Mouse (Mus musculus) cerebellum, adult 2 months (tissue): Measurements from ENCODE around the gene Arhgap18. TPM values are rescaled to one million over a fixed set of nuclear protein-coding genes. Genes with fewer than 3 reads are reported as not detected.

Experiments used
- DNase-seq, 2 experiments: peaks; one replicate each; pipeline ENCODE4 v3.0.0; 2021
- H3K27ac ChIP-seq: fragments of 200-500 bp; 2 replicates; pipeline ENCODE4 v1.5.1; 2012; ENCODE audit warnings: low read length, control low read depth, inconsistent platforms; ENCODE audit not compliant: insufficient read depth
- H3K27me3 ChIP-seq: fragments of 200-500 bp; 2 replicates; pipeline ENCODE4 v1.6.1; 2012; ENCODE audit warnings: inconsistent platforms, mild to moderate bottlenecking, low read length, moderate library complexity; ENCODE audit not compliant: control insufficient read depth, insufficient read depth
- H3K4me1 ChIP-seq: fragments of 200-500 bp; 2 replicates; pipeline ENCODE4 v1.6.1; 2011; ENCODE audit warnings: low read length; ENCODE audit not compliant: control insufficient read depth, insufficient read depth
- H3K4me3 ChIP-seq: fragments of 200-500 bp; replicated peaks from 2 replicates; pipeline ENCODE3; 2011; ENCODE audit warnings: mild to moderate bottlenecking, low read depth, low read length, control low read depth; ENCODE audit not compliant: insufficient read depth
- CTCF ChIP-seq: fragments of 200-500 bp; IDR thresholded peaks from 2 replicates; pipeline ENCODE4 v1.5.1; 2011; ENCODE audit warnings: low read depth, mild to moderate bottlenecking, control low read depth, low read length, moderate library complexity, borderline replicate concordance; ENCODE audit not compliant: insufficient read depth
- POLR2A ChIP-seq: fragments of 200-500 bp; IDR thresholded peaks from 2 replicates; pipeline ENCODE4 v1.6.1; 2011; ENCODE audit warnings: low read length, control low read depth, borderline replicate concordance; ENCODE audit not compliant: insufficient read depth
- WGBS: fragments of 180-500 bp; shearing (Covaris S2); methylation state at CpG from one replicate; pipeline ENCODE4 v1.1.7; 2018; 5-methylcytosine and 5-hydroxymethylcytosine counted together
- polyA plus RNA-seq: library from polyadenylated mRNA; depleted of rRNA; stranded (reverse); fragments of >200 nt; gene quantifications from 2 replicates; pipeline ENCODE4 v1.2.3, GENCODE M21; 2012

Gene Arhgap18
- polyA plus RNA-seq, 1 experiment, result 4.3 TPM

GRCm38 (mm10) chr10:26752064-26752928 is 925 bp upstream of the Arhgap18 start:
- no peaks in the 10 kb centered on the region for H3K27me3 ChIP-seq
- 61% methylated on average over 16 of the region's 16 CpGs for WGBS
- TF ChIP-seq POLR2A, result no peak
- no peak for TF ChIP-seq CTCF
- no peak overlapping the region for H3K27ac ChIP-seq
- H3K4me1 ChIP-seq, result no peaks in the 10 kb centered on the region; the same call in 1 of the 2 replicates
- no peak overlapping the region for H3K4me3 ChIP-seq
- peak; percentile 13 to 20 for DNase-seq

GRCm38 (mm10) chr10:26754006-26754405 is 785 bp downstream of the Arhgap18 start:
- TF ChIP-seq POLR2A (no peak), CTCF (no peak)
- no peaks in the 10 kb centered on the region; the same call in 1 of the 2 replicates for H3K4me1 ChIP-seq
- H3K4me3 ChIP-seq, result no peak overlapping the region
- no peak overlapping the region for H3K27ac ChIP-seq
- H3K27me3 ChIP-seq, result no peaks in the 10 kb centered on the region
- DNase-seq, result no peak
- 94% methylated on average over 6 of the region's 6 CpGs for WGBS

GRCm38 (mm10) chr10:26757231-26757630 is 4.0 kb downstream of the Arhgap18 start:
- Histone ChIP-seq H3K27me3 (no peaks in the 10 kb centered on the region), H3K4me1 (no peaks in the 10 kb centered on the region; the same call in 1 of the 2 replicates), H3K4me3 (no peak overlapping the region), H3K27ac (no peak overlapping the region)
- TF ChIP-seq CTCF, result no peak
- no peak for TF ChIP-seq POLR2A
- DNase-seq, result no peak
- WGBS, result 98% methylated on average over 2 of the region's 2 CpGs

DNA sequence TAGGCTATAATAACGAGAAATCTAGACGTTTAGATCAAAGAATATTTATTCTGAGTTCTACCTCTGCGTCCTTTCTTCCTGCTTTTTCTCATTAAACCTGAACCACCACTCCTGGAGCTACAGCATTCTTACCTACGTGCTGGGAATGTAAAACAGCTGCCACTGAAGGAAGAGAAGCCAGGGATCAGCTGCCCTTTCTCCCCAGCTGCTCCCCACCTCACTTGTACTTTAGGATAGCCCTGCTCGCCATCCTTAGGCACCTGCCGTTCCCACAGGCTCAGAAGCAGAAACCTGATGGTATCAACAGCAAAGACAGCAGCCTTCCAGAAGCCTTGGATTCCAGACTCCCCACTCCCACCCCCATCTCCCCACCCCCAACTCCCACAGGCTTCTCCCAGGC is 6.2 kb downstream of the Arhgap18 start:
- no peaks in the 10 kb centered on the region for H3K27me3 ChIP-seq
- H3K4me1 ChIP-seq, result no peaks in the 10 kb centered on the region
- no peak for DNase-seq
- WGBS, result 63% methylated on average over 6 of the region's 6 CpGs
- H3K27ac ChIP-seq, result no peak overlapping the region
- H3K4me3 ChIP-seq, result no peak overlapping the region
- TF ChIP-seq CTCF (no peak), POLR2A (no peak)

DNA sequence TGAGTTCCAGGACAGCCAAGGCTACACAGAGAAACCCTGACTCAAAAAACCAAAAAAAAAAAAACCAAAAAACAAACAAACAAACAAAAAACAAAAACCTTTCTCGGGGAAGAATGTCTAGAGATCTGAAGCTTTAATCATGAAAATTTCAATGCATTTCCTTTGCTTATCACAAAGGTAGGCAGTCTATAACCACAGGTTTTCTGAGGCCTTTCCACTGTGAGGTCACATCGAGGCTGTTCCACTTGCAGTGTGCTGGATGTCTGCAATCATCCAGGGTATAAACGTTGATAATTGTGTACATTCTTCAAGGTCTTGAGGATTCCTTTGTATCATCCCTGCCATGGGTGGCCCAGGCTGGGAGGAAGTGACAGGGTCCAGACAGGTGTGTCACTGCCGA is 7.9 kb downstream of the Arhgap18 start:
- Histone ChIP-seq H3K4me1 (no peaks in the 10 kb centered on the region), H3K27me3 (no peaks in the 10 kb centered on the region), H3K27ac (no peak overlapping the region), H3K4me3 (no peak overlapping the region)
- 81% methylated on average over 4 of the region's 4 CpGs for WGBS
- no peak for TF ChIP-seq POLR2A
- TF ChIP-seq CTCF, result no peak
- no peak for DNase-seq

DNA sequence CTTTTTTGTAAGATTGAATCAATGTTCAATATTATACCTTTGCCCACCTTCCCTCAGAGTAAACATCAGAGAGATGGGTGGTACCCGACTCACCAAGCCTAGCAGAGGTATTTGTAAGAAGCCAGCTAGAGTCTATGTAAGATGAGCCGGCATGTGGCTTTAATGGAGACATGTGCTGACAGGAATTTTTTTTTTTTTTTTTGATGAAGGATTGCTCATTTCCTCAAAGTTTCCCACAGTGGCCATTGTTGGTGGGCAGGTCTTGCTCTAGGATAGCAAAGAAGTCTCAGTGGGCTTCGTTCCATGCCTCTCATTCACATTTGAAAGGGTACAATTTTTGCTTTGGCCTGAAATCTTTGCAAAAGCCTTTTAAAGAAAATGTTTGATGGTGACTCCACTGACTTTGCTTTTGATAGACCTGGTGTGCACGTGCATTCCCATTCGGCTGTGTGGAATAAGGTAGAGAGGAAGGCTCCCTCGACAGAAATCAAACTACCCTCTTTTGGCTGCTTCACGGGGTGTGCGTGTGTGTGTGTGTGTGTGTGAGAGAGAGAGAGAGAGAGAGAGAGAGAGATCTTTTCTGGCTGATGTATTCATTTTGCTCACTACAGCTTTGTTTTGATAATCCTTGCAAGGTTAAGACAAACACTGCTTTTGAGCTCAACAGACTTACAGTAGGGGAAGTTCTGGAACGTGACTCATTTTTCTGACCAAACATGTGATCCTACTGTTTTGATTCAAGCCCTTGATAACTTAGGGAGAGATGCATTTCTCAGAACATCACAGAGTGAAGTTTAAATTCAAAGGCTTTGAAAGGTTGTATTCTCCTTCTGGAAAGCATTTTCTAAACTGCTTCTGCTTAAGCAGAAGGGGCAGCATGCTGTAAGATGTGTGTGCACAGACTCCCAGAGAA is 9.0 kb downstream of the Arhgap18 start:
- no peak for TF ChIP-seq POLR2A
- TF ChIP-seq CTCF, result no peak
- DNase-seq, result no peak
- 70% methylated on average over 9 of the region's 9 CpGs for WGBS

DNA sequence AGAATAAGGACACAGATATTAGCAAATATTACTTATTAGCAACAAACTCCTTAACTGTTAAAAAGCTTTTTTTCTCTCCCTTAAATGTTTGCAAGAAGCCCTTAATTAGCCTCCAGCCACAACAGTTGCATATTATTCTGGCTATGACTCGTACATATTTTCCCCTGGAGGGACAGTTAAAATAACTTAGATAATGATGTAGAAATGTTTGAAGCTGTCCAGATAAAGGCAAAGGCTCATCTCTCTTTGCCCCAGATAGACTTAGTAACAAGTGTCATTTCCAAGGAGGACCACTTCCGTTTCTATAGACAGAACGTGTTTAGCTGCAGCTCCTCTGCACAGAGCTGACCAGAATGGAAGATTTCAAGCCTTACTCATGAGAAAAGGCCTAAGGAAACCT is 14.0 kb downstream of the Arhgap18 start:
- 84% methylated on average over 3 of the region's 3 CpGs for WGBS
- Histone ChIP-seq H3K4me3 (no peak overlapping the region), H3K27me3 (no peaks in the 10 kb centered on the region), H3K4me1 (no peaks in the 10 kb centered on the region), H3K27ac (no peak overlapping the region)
- TF ChIP-seq CTCF (no peak), POLR2A (no peak)
- no peak for DNase-seq

More for the DNA sequence above, 9.0 kb downstream of the Arhgap18 start:
- no peaks in the 10 kb centered on the region for H3K27me3 ChIP-seq
- no peak overlapping the region for H3K27ac ChIP-seq
- no peaks in the 10 kb centered on the region for H3K4me1 ChIP-seq
- no peak overlapping the region for H3K4me3 ChIP-seq

GRCm38 (mm10) chr10:26768943-26769342 is 15.7 kb downstream of the Arhgap18 start:
- H3K27me3 ChIP-seq, result no peaks in the 10 kb centered on the region
- DNase-seq, result no peak
- TF ChIP-seq POLR2A (no peak), CTCF (no peak)
- H3K4me1 ChIP-seq, result no peaks in the 10 kb centered on the region
- H3K4me3 ChIP-seq, result no peak overlapping the region
- 75% methylated on average over 2 of the region's 2 CpGs for WGBS
- H3K27ac ChIP-seq, result no peak overlapping the region
